Mouse (Mus musculus): Measurements from ENCODE around the gene Atp12a.
A peak's percentile ranks its signal among the peaks of the same experiment; 100 is the strongest.

The Atp12a gene

DNA sequence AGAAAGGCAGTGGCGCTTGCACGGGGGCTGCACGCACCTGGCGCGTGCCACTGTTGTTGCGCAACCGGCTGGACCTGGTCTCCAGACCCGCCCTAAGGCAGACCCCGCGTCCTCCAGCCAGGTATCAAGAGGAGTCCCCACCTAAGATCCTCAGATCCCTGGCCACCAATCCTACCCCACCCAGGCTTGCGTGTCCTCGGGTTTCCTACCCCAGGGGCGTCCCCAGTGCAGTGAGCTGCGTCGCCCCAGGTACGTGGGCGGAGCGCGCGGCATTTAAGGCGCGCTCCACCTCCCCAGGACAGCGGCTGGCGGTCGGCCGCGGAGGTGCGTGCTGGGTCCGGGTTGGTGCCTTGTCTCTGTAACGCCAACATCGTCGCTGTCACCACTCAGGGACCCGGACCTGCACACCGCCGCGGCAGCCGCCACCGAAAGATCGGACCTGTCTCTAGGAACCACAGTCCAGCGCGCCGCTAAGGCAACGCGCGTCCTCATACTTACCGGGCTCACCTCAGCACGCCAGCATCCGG is at the start of gene Atp12a:
Atp12a (plus strand) TSS at position 358 of the 527 bp plus-strand sequence.
- no peak for DNase-seq (ENCODE audit: low spot score in 2 of 2)

DNA sequence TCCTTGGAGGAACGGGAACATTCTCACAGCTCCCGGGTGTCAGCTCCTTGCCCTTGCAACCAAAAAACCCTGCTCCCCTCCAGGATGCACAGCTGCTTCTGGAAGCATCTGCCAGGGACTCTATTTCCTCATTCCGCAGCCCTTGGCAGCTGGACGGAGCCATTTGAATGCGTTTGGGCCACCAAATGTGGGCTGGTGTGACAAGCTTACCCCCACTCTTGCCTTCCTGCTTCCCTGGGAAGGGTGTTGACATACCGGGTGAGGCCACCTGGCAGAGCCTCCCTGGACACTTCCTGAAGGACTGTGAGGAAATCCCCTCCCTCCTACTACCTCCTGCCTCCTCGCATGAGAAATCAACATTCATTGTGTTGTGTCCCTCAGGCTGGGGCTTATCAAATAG is 49.3 kb upstream of the Atp12a start:
- no peak for DNase-seq (ENCODE audit: low spot score in 2 of 2)

DNA sequence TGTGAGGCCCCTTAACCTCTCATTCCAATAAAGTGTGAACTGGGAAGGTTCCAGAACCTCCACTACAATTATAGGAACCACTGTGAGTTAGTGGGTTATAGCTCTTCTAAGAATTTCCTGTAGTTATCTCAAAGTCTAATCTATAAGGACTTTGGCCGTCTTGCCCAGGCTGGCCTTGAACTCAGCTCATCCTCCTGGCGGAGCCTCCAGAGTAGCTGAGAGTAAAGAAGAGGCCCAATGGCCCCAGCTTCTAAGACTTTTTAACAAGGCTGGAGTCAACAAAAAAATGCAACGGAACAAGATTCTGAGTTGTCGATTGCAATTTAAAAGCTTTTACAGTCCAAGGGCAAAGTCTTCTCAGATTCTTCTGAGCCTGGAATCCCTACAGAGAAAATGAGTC is 48.5 kb upstream of the Atp12a start:
- no peak for DNase-seq (ENCODE audit: low spot score in 2 of 2)

DNA sequence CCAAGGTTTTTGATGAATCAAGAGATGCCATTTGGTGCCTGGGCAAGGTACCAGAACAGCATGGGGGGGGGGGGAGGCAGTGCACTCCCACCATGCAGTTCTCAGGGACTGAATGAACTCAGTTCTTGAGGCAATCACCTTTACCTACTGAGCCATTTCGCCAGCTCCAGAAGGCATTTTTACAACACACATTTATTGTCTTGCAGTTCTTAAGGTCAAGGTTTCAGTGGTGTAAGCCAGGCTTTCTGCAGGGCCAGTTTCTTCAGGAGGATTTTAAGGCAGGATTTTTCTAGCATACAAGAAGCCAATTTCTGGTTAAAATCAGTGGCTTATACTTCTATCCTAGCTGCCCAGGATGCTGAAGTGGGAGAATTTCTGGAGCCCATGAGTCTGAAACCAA is 41.9 kb upstream of the Atp12a start:
- DNase-seq (ENCODE audit: low spot score in 2 of 2): no peak

DNA sequence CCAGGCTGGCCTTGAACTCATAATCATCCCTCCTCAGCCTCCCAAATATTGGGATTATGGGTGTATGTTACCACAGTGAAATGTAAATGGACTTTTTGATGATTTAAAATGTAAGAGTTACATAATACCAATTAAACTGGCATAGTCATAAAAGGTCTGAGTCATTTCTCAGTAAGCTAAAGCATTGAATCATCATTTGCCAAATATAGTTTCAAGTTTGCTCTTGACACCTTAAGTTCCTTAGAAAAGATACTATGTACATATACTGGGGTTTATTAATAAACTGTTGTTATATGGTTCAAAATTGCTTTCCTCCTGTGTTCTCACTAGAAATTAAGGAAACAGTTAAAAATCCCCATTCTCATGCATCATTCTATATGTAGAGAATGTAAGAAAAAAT is 39.8 kb upstream of the Atp12a start:
- DNase-seq (ENCODE audit: low spot score in 2 of 2): no peak

DNA sequence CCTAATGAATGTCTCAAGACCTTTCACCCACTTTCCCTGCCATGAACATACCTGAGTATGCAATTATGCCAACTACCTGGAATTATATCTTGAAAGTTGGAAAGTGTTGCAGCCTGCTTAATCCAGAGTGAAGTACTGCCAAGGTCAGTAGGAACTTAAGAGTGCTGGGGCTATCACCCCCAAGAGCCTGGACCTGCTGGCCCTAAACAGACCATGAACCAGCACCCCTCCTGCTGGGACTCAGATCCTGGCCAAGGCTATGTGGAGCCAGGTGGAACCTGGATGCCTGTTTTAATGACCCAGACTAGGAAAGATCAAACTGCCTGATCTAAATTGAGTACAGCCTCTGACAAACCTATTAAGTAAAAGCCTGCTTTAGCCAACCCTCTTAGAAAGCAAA is 31.2 kb upstream of the Atp12a start:
- DNase-seq (ENCODE audit: low spot score in 2 of 2): no peak

DNA sequence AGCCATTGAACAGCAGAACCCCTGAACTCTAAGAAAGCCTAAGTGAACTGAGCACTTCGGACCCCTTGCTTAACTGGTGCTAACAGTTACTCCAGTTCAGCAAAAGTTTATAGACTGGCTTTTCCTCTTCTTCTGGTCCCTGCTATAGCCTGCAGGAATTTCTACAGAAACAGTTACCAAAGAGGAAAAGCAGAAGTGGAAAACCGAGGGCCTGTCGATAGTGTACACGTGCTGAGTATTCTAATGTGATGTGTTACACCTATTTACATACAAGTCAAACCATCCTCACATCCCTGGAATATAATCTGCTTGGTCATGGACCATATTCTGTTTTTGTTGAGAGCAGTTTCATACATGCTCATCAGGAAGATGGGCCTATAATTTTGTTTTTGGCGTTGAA is 30.4 kb upstream of the Atp12a start:
- no peak for DNase-seq (ENCODE audit: low spot score in 2 of 2)

DNA sequence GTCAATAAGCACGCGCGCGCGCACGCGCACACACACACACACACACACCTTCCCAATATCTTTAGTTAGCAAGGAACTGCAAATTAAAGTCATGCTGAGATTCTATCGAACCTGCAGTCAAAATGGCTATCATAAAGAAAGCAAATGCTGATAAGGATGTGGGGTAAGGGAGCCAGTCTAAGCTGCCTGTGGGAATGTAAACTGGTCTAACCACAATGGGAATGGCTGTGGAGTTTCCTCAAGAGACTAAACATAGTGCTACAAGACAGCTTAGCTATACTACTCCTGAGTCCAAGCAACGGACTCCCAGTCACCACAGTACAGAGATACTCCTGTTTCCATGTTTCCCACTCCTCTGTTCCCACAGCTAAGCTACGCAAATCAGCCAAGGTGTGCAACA is 28.8 kb upstream of the Atp12a start:
- no peak for DNase-seq (ENCODE audit: low spot score in 2 of 2)

DNA sequence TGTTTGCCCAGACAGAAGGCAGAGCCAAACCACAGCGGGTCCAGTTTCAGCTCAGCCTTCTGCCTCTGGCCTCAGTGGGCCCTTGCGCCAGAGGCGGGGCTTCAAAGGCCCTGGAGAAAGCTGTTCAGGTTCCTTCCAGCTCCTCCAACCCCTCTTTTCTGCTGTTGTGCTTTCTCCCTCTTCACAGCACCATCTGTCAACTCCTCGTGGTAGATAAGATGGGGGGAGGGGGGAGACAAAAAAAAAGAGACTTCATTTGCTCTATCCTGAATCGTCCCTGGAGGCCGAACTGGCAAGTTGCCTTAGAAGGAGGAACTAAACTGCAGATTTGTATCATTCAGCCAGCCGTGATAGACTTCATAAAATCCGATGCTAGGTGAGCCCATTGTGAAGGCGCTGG is 27.8 kb upstream of the Atp12a start:
- DNase-seq (ENCODE audit: low spot score in 2 of 2): no peak

DNA sequence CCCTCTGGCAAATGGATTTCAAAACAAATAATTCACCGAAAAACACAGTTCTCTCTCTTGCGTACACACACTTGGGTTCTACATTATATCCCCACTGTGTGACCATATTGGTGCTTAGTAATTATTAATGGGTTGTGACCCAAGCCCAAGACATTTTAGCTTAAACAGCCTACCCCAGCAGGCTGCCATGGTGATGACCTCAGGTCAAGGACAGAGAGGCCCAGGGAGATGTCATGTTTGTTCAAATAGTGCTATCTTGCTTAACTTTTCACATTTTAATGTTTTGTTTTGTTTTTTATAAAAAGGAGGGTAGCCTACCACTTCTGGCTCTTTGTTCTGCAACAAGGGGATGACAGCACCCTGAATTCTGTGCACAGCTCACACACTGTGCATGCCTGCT is 27.2 kb upstream of the Atp12a start:
- no peak for DNase-seq (ENCODE audit: low spot score in 2 of 2)

DNA sequence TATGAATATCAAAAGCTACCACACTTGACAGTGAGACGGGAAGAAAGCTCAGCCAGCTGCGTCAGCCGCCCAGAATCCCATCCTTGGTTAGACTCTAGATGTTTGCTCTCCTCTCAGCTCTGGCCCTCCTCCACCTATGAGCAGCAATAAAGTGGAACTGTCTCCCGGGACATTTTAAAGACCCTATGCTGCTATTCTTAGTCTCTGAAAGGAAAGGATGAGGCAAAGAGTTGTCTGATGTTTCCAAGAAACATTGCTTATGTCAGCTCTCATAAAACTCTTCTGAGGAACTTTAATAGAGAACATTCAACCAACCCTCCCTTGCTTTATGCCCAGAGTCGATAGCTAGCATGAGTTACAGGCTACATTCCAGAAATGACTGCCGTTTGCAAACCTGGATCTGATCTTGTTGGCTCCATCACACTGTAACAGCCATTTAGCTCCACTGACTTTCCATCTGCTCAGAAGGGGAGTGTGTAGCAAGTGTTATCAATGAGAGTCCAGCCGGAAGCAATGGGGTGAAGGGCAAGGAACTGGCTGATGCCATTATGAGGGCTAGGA is 25.9 kb upstream of the Atp12a start:
- no peak for DNase-seq (ENCODE audit: low spot score in 2 of 2)

DNA sequence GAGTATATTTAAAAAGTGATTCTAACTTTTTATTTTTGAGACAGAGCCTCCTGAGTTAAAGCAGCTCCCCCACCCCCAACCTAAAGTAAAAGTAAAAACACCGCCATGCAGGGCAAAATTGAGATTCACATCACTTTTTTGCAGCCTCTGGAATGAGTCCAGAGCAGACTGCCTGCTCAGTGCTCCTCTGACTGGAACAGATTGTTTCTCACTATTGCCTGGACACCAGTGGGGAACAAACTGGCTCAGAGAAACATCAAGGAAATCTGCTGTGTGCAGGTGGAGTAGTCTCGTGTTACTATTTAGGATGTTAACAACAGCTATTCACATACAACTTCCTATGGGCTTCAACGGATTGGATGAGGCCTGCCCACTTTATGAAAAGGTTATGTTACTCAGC is 16.2 kb upstream of the Atp12a start:
- peak in 1 of 2 experiments; percentile 33 for DNase-seq (ENCODE audit: low spot score in 2 of 2)

DNA sequence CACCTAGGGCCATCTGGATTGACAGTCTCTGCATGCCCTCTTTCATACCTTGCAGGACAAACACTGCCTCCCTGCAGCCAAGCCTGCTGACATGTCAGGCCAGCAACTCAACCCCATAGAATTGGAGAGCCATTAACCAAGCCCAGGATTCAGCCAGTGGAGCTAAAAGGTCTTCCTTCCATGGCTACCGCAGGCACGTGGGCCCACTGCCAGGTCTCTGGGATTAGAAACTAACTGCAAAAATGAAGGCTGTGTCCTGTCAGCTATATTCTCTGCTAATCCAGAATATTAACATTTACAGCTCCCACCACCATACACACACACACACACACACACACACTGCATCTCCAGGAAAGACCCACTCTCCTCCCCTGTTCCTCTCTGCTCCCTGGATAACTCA is 15.3 kb upstream of the Atp12a start:
- no peak for DNase-seq (ENCODE audit: low spot score in 2 of 2)

DNA sequence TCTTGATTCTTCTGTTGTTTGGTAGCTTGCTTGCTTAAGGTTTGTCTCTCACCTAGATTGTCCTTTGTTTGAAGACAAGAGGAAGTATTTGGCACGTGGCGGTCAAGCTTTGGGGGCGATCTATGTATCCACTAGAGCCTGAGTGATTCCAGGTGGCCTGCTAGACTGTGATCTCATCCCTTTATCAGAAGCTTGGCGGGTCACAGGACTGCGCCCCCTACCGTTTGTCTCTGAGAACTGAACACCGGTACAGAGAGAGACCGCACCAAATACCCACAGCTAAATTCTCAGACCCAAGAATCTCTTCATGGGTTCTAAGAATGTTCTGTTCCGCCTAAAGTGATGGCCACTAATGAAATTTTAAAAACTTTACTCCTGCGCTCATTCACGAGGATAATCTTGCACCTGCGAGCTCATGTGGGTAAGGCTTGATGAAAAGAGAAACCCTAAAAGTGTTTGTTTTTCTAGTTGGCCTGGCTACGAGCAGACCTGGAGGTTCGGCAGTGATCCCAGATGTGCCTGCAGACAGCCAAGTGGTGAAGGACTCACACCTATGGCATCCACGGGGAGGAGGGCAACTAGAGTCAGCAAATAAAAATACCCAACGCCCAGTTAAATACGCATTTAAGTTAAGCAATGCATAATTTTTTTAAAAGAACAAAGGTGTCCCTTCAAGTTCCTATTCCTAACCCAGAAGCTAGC is 12.8 kb upstream of the Atp12a start:
- DNase-seq (ENCODE audit: low spot score in 2 of 2): no peak

DNA sequence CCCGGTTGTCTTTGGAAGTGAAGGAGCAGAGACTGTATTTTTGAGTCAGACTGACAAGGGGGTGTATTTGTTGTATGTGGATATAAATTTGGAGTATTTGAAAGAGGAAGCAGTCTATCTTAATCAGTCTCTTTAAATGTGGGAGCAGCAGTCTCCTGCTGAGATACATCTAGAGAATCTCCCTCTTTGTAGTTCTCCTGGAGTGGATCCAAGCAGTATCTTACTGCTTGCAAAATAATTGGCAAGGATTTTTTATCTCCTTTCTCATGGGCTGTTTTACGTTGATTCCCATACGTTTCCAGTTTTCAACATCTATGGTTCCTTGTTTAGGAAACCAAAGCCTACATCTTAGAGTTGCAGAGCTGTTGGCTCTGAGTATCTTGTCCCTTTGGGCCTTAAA is 10.1 kb upstream of the Atp12a start:
- no peak for DNase-seq (ENCODE audit: low spot score in 2 of 2)

DNA sequence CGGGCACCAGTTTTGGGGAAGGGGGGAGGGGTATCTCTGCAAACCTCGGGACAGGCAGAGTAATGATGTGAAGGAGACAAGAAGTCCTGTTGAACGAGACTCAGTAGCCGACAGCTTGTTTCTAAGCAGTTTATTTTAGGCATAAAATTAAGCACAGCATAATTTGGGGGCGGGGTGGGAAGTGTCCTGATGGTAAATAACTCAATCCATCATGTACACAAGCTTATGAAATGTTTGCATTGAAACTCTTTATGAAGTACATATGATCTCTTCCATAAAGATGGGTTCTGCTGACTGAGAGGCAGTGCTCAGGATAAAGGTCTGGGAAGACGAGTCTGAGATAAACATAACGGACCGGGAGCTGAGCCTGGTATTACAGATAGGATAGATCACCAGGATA is 9.5 kb upstream of the Atp12a start:
- no peak for DNase-seq (ENCODE audit: low spot score in 2 of 2)

DNA sequence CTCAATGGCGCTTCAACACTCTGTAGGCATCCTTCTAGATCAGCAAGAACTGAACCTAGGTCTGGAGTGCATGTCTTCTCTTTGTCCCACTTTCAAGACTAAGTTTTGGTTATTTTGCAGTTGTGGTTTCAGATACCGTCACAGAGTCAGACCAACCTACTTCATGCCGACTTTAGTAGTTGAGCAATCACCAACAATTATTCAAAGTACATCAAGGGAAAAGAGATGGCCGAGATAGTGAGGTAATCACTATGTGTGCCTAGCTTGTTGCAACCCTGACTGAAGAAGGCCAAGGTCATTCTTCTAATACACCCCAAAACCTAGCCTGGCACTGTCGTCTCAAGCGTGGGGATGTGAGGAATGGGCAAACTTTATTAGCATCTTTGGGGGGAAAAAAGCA is 8.7 kb upstream of the Atp12a start:
- DNase-seq (ENCODE audit: low spot score in 2 of 2): no peak

DNA sequence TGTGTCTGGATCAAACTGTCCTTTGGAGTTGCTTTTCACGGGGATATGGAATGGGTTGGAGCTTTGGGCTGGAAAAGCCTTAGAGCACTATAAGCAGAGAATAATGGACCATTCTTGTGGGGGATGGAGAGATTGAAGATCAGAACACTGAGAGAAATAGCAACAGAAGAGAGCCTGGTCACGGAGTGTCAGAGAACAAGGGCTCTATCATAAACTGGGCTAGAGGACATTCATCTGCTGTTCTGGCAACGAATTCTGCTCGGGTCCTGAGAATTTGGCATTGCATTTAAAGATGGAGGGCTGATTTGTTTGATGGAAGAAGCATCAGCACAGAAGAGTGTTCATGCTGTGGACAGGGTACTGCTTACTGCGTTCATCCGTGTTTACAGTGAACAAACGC is 6.4 kb upstream of the Atp12a start:
- no peak for DNase-seq (ENCODE audit: low spot score in 2 of 2)

DNA sequence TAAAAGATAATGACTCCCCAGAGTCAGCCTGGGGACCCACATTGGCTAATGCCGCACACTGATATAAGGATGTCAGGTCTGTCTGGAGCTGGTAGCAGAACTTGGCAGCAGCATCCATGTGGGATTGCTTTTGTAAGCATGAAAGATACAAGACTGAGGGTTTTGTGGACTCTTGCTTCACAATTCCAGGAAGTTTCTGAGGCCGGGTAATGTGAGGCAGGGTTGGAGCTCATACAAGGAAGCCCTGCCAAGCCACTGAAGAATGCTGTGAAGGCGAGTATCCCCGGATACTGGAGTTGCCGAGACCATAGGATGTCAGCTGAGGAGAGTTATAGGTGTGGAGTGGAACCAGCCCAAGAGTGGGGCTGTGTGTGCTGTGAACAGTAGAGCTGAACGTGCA is 5.7 kb upstream of the Atp12a start:
- DNase-seq (ENCODE audit: low spot score in 2 of 2): no peak

DNA sequence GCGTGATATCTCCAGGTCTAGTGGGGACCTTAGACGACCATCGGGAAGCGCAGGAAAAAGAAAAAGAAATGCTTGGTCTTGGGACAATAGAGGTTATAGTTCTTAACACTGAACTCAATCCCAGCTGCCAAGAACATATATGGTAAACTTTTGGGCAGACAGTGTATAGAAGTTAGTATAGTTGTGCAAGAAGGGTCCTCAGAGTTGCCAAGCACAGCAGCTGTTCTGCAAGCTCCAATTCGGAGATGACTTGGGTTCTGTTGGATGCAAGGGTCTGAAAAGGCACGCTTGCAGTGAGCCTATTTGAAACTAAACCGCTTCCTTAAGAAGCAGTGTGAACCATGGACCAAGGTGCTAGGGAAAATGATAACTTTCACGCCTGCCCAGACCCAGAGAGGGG is 424 bp downstream of the Atp12a start:
- no peak for DNase-seq (ENCODE audit: low spot score in 2 of 2)

DNA sequence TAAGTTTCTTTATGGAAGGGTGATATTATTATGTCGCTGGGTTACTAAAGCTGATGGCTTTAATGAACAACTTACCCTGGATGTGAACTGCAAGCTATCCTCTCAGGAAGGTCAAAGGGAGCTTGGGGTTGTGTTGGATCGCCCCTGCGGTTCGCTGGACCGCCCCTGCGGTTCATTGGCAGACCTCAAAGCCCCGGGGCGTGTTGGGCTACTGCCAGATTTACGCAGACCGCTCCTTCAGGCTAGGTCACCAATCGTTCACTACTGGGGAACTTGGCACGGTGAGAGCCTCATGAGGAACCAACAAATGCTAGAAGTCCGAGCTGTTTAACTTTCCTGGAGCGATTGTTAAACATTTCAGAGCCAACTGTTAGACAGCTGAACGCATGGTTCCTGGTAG is 1.8 kb downstream of the Atp12a start:
- DNase-seq (ENCODE audit: low spot score in 2 of 2): no peak

DNA sequence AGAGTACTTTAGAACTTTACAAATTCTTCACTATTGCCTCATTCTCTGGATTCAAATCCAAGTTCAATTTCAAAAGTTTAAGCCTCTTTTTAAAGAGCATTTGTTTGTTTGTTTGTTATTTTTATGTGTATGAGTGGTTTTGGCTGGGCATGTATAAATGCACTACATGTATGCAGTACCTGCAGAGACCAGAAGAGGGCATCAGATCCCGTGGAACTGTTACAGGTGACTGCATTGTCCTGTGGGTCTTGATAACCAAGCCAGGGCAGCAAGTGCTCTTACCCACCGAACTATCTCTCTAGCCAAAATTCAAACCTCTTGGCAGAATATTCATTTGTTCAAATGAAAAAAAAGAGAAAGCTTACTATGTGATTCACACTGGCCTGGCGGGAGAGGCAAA is 4.0 kb downstream of the Atp12a start:
- no peak for DNase-seq (ENCODE audit: low spot score in 2 of 2)

DNA sequence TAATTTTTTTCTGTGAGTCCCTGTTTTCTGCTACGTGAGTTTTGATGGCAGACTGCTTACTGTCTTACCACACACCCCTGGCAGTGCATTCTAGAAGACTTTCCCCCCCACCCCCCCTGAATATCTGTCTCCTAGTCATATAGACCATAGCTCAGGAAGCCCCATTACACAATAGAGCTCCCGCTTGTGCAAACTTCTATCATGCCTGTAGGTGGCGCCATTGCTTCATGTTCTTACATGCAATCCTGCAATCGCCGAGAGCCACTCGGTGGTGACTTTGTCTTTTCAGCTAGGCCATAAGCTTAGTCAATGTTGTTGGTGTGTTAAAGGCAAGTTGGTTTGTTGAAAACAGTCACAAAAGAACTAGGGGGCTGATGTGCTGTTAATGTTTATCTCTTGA is 10.9 kb downstream of the Atp12a start:
- DNase-seq (ENCODE audit: low spot score in 2 of 2): peak in 1 of 2 experiments; percentile 88

DNA sequence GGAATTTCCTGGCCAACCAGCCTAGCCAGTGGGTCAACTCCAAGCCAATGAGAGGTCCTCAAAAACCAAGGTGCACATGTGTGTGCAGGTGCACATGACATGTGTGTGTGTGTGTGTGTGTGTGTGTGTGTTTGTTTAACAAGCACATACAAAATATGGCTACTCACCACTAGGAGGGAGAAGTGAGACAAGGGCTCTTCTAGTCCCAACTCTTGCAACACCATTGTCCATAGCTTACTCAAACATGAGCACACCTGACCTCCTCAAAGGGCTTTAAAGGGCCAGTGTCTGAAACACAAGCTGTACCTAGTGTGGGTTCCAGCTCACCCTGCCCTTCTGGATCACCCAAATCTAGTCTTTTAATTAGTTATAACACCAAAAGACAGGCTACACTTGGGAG is 12.9 kb downstream of the Atp12a start:
- DNase-seq (ENCODE audit: low spot score in 2 of 2): no peak
